ENCODE assay signal across 23 mouse cellular contexts in genomic region chr5:124393726-124394125, GRCm38 (mm10). TPM values are rescaled to one million over a fixed set of nuclear protein-coding genes. Genes with fewer than 3 reads are reported as not detected.
DNase-seq lines count a peak whose midpoint lies in the region; ATAC-seq and TF ChIP-seq lines count a peak whose summit lies in the region.
"Had no signal": no experiment of that assay in that cellular context is flagged by ENCODE, and none has a peak within 500 bp of the region (broad histone marks: within the 10 kb centered on the region; RNA-seq: fewer than 3 reads in every experiment).

No protein-coding gene starts in this region.

- no peak overlapping the region for H3K4me2 ChIP-seq in intestine, postnatal 0 days (replicated peaks; ENCODE audit: low read depth)
- H3K4me2 ChIP-seq: forebrain, embryonic 15.5 days; heart, embryonic 15.5 days; hindbrain, embryonic 15.5 days had no signal

- H3K4me3 ChIP-seq in intestine, postnatal 0 days (ENCODE audit: low read depth, low read length) = no peak overlapping the region
- H3K4me3 ChIP-seq: embryonic facial prominence, embryonic 10.5 days; erythroblast, embryonic 14.5 days; forebrain, embryonic 15.5 days; heart, embryonic 10.5 days; heart, embryonic 15.5 days; hindbrain, embryonic 10.5 days; hindbrain, embryonic 15.5 days had no signal

- H3K27ac ChIP-seq in intestine, postnatal 0 days (ENCODE audit: low read depth, low read length) = no peak overlapping the region
- H3K27ac ChIP-seq: embryonic facial prominence, embryonic 10.5 days; forebrain, embryonic 15.5 days; heart, embryonic 10.5 days; heart, embryonic 15.5 days; hindbrain, embryonic 10.5 days; hindbrain, embryonic 15.5 days had no signal

- no peaks in the 10 kb centered on the region for H3K27me3 ChIP-seq in intestine, postnatal 0 days (replicated peaks; ENCODE audit: control insufficient read depth, insufficient read depth, low read length)
- H3K27me3 ChIP-seq: forebrain, embryonic 15.5 days; heart, embryonic 15.5 days; hindbrain, embryonic 15.5 days had no signal

- H3K4me1 ChIP-seq in intestine, postnatal 0 days (replicated peaks; ENCODE audit: control insufficient read depth, insufficient read depth, low read length) = no peaks in the 10 kb centered on the region
- H3K4me1 ChIP-seq: embryonic facial prominence, embryonic 10.5 days; forebrain, embryonic 15.5 days; heart, embryonic 10.5 days; heart, embryonic 15.5 days; hindbrain, embryonic 10.5 days; hindbrain, embryonic 15.5 days had no signal

- peaks cover 83% of the 10 kb centered on the region for H3K36me3 ChIP-seq in intestine, postnatal 0 days (ENCODE audit: control insufficient read depth, insufficient read depth)

- no peak for TF ChIP-seq CTCF in intestine, postnatal 0 days (IDR thresholded peaks at IDR 0.05; ENCODE audit: low read depth)

- peak; percentile 58 for ATAC-seq in common myeloid progenitor, adult 5-6 weeks (replicated peaks; ENCODE audit: low read depth, poor library complexity, severe bottlenecking)
- peak; percentile 100 for ATAC-seq in megakaryocyte, adult 5-6 weeks (ENCODE audit: poor library complexity, severe bottlenecking)
- ATAC-seq in intestine, postnatal 0 days = no peak
- no peak for ATAC-seq in erythroblast, adult 5-6 weeks (replicated peaks; ENCODE audit: low FRiP score, poor library complexity, severe bottlenecking)
- ATAC-seq: forebrain, embryonic 15.5 days; inflammation-experienced regulatory T-cells, adult 6 months had no signal

- H3K9ac ChIP-seq in intestine, postnatal 0 days (ENCODE audit: low read depth, low read length) = no peak overlapping the region
- H3K9ac ChIP-seq: forebrain, embryonic 15.5 days; heart, embryonic 15.5 days; hindbrain, embryonic 15.5 days had no signal

- DNase-seq in CD4-positive helper T cell, adult 2 months (ENCODE audit: low read depth, low spot score) = peak; percentile 22
- DNase-seq in cerebellum, postnatal 10 days = no peak
- DNase-seq: adrenal gland, postnatal 10 days; cerebellum, adult 11-12 months; cerebellum, adult 9-10 months; cerebellum, postnatal 36 days; gastrocnemius, postnatal 36 days; heart, adult 18-20 months; heart, postnatal 14 days; kidney, adult 18-20 months had no signal

- no peaks in the 10 kb centered on the region for H3K9me3 ChIP-seq in intestine, postnatal 0 days (ENCODE audit: control insufficient read depth)
- H3K9me3 ChIP-seq: embryonic facial prominence, embryonic 10.5 days; forebrain, embryonic 15.5 days; G1E; heart, embryonic 10.5 days; heart, embryonic 15.5 days; hindbrain, embryonic 10.5 days; hindbrain, embryonic 15.5 days had no signal

- 90% methylated on average over 7 of the region's 7 CpGs for WGBS in intestine, postnatal 0 days

RNA-seq across cellular contexts. Expression of gene Cdk2ap1, which starts 30.8 kb away (rescaled TPM):
- 151 and 188 TPM in 2 replicates for total RNA-seq in common myeloid progenitor, adult 5-6 weeks (2017)
- 150 and 158 TPM in 2 replicates for total RNA-seq in megakaryocyte, adult 5-6 weeks (2015)
- total RNA-seq in megakaryocyte, adult 5-6 weeks (2017) = 111 and 145 TPM in 2 replicates
- polyA plus RNA-seq in intestine, postnatal 0 days (2015; fragmentation: Nextera tagmentation; extraction: Ambion mirVana) = 43.3 and 53.6 TPM in 2 replicates
- total RNA-seq in erythroblast, adult 5-6 weeks (2015; ENCODE audit: low replicate concordance) = 46.4 and 55.1 TPM in 2 replicates
- 31.2 and 56.3 TPM in 2 replicates for total RNA-seq in erythroblast, adult 5-6 weeks (2017; ENCODE audit: low replicate concordance)

RNA-seq across cellular contexts. Expression of gene Sbno1, which starts 32.1 kb away (rescaled TPM):
- 195 and 219 TPM in 2 replicates for total RNA-seq in common myeloid progenitor, adult 5-6 weeks (2017)
- total RNA-seq in megakaryocyte, adult 5-6 weeks (2015) = 65.5 and 82.0 TPM in 2 replicates
- total RNA-seq in megakaryocyte, adult 5-6 weeks (2017) = 147 and 182 TPM in 2 replicates
- 49.3 and 56.6 TPM in 2 replicates for polyA plus RNA-seq in intestine, postnatal 0 days (2015; fragmentation: Nextera tagmentation; extraction: Ambion mirVana)
- total RNA-seq in erythroblast, adult 5-6 weeks (2015; ENCODE audit: low replicate concordance) = 23.4 and 29.4 TPM in 2 replicates
- 30.7 and 71.1 TPM in 2 replicates for total RNA-seq in erythroblast, adult 5-6 weeks (2017; ENCODE audit: low replicate concordance)

RNA-seq across cellular contexts. Expression of gene Kmt5a, which starts 46.0 kb away (rescaled TPM):
- total RNA-seq in common myeloid progenitor, adult 5-6 weeks (2017) = 130 and 182 TPM in 2 replicates
- 370 and 380 TPM in 2 replicates for total RNA-seq in megakaryocyte, adult 5-6 weeks (2015)
- total RNA-seq in megakaryocyte, adult 5-6 weeks (2017) = 240 and 272 TPM in 2 replicates
- 77.5 and 80.5 TPM in 2 replicates for polyA plus RNA-seq in intestine, postnatal 0 days (2015; fragmentation: Nextera tagmentation; extraction: Ambion mirVana)
- total RNA-seq in erythroblast, adult 5-6 weeks (2015; ENCODE audit: low replicate concordance) = 89.3 and 92.4 TPM in 2 replicates
- 105 and 107 TPM in 2 replicates for total RNA-seq in erythroblast, adult 5-6 weeks (2017; ENCODE audit: low replicate concordance)

Comparison
In these comparisons a context has a peak if more than half of its experiments do, and no peak if none do; other contexts are left out.
1. ATAC-seq: peak in common myeloid progenitor, adult 5-6 weeks (single experiment) and megakaryocyte, adult 5-6 weeks (single experiment); none in intestine, postnatal 0 days (single experiment) and erythroblast, adult 5-6 weeks (single experiment).